Comparison of ENCODE assay signal across 8 mouse cellular contexts in the genomic region with DNA sequence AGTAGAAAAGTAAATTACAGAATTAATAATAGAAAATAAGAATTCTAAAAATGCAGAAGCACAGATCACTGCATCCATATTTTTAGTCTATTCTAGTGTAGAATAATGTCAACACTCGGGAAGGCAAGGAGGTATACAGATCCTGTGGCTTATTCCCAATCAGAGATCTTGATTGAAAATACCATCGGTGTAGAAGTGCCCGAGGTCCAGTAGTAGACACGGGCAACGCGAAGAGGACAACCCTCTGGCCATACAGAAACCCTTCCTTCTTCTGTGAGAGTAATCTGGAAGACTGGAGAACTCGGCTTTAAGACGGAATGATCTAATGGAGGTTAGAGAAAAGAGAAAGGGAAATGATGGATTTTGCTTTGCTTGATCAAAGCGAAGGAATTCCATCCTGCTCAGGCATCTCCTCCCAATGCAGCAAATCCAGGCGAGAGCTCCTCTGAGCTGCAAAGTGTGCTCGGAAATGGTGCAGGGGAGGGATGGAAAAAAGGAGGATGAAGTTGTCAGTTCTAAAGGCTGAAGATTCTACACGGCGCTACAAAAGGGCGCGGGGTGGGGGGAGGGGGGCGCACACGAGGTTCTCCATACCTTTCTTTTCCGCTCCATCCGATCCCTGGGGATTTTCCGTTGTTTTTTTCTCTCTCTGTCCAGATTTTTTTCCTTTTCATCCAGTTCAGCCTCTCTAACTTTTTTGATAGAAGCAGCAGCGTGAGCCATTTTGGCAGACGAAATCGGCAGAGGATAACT.
DNase-seq lines count a peak whose midpoint lies in the region; ATAC-seq and TF ChIP-seq lines count a peak whose summit lies in the region.

No protein-coding gene starts in this region.

- H3K27me3 ChIP-seq in heart, embryonic 13.5 days (replicated peaks) = peaks cover 44% of the 10 kb centered on the region
- H3K27me3 ChIP-seq in hindbrain, embryonic 10.5 days (ENCODE audit: insufficient read depth, poor library complexity, severe bottlenecking) = peaks cover 51% of the 10 kb centered on the region
- H3K27me3 ChIP-seq in midbrain, embryonic 14.5 days (ENCODE audit: control insufficient read depth, insufficient read depth, low read length) = peaks cover 3% of the 10 kb centered on the region; the same call in 1 of the 2 replicates

- 6% methylated on average over 23 of the region's 23 CpGs for WGBS in heart, embryonic 13.5 days
- 6% methylated on average over 23 of the region's 23 CpGs for WGBS in hindbrain, embryonic 10.5 days
- 3% methylated on average over 23 of the region's 23 CpGs for WGBS in midbrain, embryonic 14.5 days

- H3K36me3 ChIP-seq in heart, embryonic 13.5 days = no peaks in the 10 kb centered on the region
- H3K36me3 ChIP-seq in hindbrain, embryonic 10.5 days = no peaks in the 10 kb centered on the region
- no peaks in the 10 kb centered on the region for H3K36me3 ChIP-seq in midbrain, embryonic 14.5 days (ENCODE audit: control insufficient read depth, insufficient read depth, low read length)

- peak overlapping the region; percentile 72 for H3K9ac ChIP-seq in heart, embryonic 13.5 days
- H3K9ac ChIP-seq in midbrain, embryonic 14.5 days (replicated peaks; ENCODE audit: low read length) = peak overlapping the region; percentile 57

- ATAC-seq in heart, embryonic 13.5 days (ENCODE audit: extremely low read depth, insufficient number of reproducible peaks, low FRiP score, low TSS enrichment) = no peak
- no peak for ATAC-seq in midbrain, embryonic 14.5 days (ENCODE audit: low FRiP score, low TSS enrichment)

- peaks cover 12% of the 10 kb centered on the region for H3K4me1 ChIP-seq in heart, embryonic 13.5 days
- H3K4me1 ChIP-seq in bone marrow macrophage, adult 2 months (ENCODE audit: control insufficient read depth, insufficient read depth, low read length) = no peaks in the 10 kb centered on the region
- peaks cover 18% of the 10 kb centered on the region for H3K4me1 ChIP-seq in hindbrain, embryonic 10.5 days (replicated peaks)
- H3K4me1 ChIP-seq in midbrain, embryonic 14.5 days (ENCODE audit: control insufficient read depth, insufficient read depth, low read length) = peaks cover 20% of the 10 kb centered on the region

- H3K4me2 ChIP-seq in heart, embryonic 13.5 days = peak overlapping the region; percentile 100
- peak overlapping the region; percentile 99 for H3K4me2 ChIP-seq in midbrain, embryonic 14.5 days (ENCODE audit: low read length)

- peak overlapping the region; percentile 69 for H3K4me3 ChIP-seq in heart, embryonic 13.5 days
- H3K4me3 ChIP-seq in bone marrow macrophage, adult 2 months (ENCODE audit: insufficient read depth, low read length) = peak overlapping the region; percentile 61
- H3K4me3 ChIP-seq in hindbrain, embryonic 10.5 days = peak overlapping the region; percentile 75
- peak overlapping the region; percentile 61 for H3K4me3 ChIP-seq in midbrain, embryonic 14.5 days (replicated peaks; ENCODE audit: low read depth, low read length)

- H3K9me3 ChIP-seq in heart, embryonic 13.5 days = no peaks in the 10 kb centered on the region
- no peaks in the 10 kb centered on the region for H3K9me3 ChIP-seq in hindbrain, embryonic 10.5 days
- H3K9me3 ChIP-seq in midbrain, embryonic 14.5 days (ENCODE audit: control insufficient read depth, low read length) = no peaks in the 10 kb centered on the region

- H3K27ac ChIP-seq in heart, embryonic 13.5 days (replicated peaks) = no peak overlapping the region
- no peak overlapping the region for H3K27ac ChIP-seq in bone marrow macrophage, adult 2 months (ENCODE audit: insufficient read depth, low read depth, low read length)
- peak overlapping the region; percentile 53; the same call in 1 of the 2 replicates for H3K27ac ChIP-seq in hindbrain, embryonic 10.5 days
- peak overlapping the region; percentile 65; the same call in 1 of the 2 replicates for H3K27ac ChIP-seq in midbrain, embryonic 14.5 days (replicated peaks; ENCODE audit: low read depth, low read length)

- TF ChIP-seq POLR2A in bone marrow macrophage, adult 2 months (IDR thresholded peaks at IDR 0.05; ENCODE audit: borderline replicate concordance, low read depth, low read length) = no peak

- no peak for DNase-seq in heart, postnatal 4 days
- DNase-seq in hindbrain, embryonic 10.5 days (ENCODE audit: low spot score) = peak; percentile 23
- DNase-seq in midbrain, embryonic 14.5 days = peak; percentile 51
- DNase-seq in yolk sac, embryonic 10.5 days (ENCODE audit: low spot score) = no peak
- no peak for DNase-seq in gastrocnemius, adult 8-10 months (ENCODE audit: low spot score in 2 of 2)
- DNase-seq in frontal cortex, postnatal 25 days (ENCODE audit: low spot score in 2 of 2) = no peak

- no peak for TF ChIP-seq CTCF in bone marrow macrophage, adult 2 months (IDR thresholded peaks at IDR 0.05; ENCODE audit: low read depth, low read length)

Comparison
In these comparisons a context has a peak if more than half of its experiments do, and no peak if none do; other contexts are left out.
1. H3K27ac ChIP-seq: peak in hindbrain, embryonic 10.5 days (single experiment) and midbrain, embryonic 14.5 days (single experiment); none in heart, embryonic 13.5 days (single experiment) and bone marrow macrophage, adult 2 months (single experiment).
2. DNase-seq: peak in hindbrain, embryonic 10.5 days (single experiment) and midbrain, embryonic 14.5 days (single experiment); none in heart, postnatal 4 days (single experiment), yolk sac, embryonic 10.5 days (single experiment), gastrocnemius, adult 8-10 months (0 of 2) and frontal cortex, postnatal 25 days (0 of 2).
3. Peak in every context shown above with its lines, with median percentiles within 50 percentile points of each other: H3K4me3 ChIP-seq.